Mouse (Mus musculus) embryonic facial prominence, embryonic 15.5 days (tissue): ENCODE measurements around the gene Calr3. TPM values are rescaled to one million over a fixed set of nuclear protein-coding genes. Genes with fewer than 3 reads are reported as not detected.
A peak's percentile ranks its signal among the peaks of the same experiment; 100 is the strongest.

Experiments
- ATAC-seq: fragments of 200-750 bp; cut with Nextera tagmentation; 2 replicates; pipeline ENCODE4 v1.8.0; 2017; ENCODE audit warnings: low read depth, moderate TSS enrichment; ENCODE audit not compliant: insufficient number of reproducible peaks, low FRiP score, low TSS enrichment
- H3K27ac ChIP-seq: fragments of 300-500 bp; sonication (generic); replicated peaks from 2 replicates; pipeline ENCODE4 v1.5.1; 2015; ENCODE audit warnings: mild to moderate bottlenecking, inconsistent platforms
- H3K27me3 ChIP-seq: fragments of 300-500 bp; sonication (generic); 2 replicates; pipeline ENCODE4 v1.6.1; 2015; ENCODE audit warnings: inconsistent platforms
- H3K36me3 ChIP-seq: fragments of 300-500 bp; sonication (generic); 2 replicates; pipeline ENCODE4 v1.6.1; 2015; ENCODE audit warnings: mild to moderate bottlenecking, inconsistent platforms
- H3K4me1 ChIP-seq: fragments of 300-500 bp; sonication (generic); 2 replicates; pipeline ENCODE4 v1.6.1; 2015; ENCODE audit warnings: inconsistent platforms
- H3K4me2 ChIP-seq: fragments of 300-500 bp; sonication (generic); replicated peaks from 2 replicates; pipeline ENCODE4 v1.6.1; 2015; ENCODE audit warnings: mild to moderate bottlenecking, inconsistent platforms
- H3K4me3 ChIP-seq: fragments of 300-500 bp; sonication (generic); replicated peaks from 2 replicates; pipeline ENCODE4 v1.5.1; 2015; ENCODE audit warnings: mild to moderate bottlenecking, inconsistent platforms
- H3K9ac ChIP-seq: fragments of 300-500 bp; sonication (generic); 2 replicates; pipeline ENCODE4 v1.6.1; 2015; ENCODE audit warnings: inconsistent platforms
- H3K9me3 ChIP-seq: fragments of 300-500 bp; sonication (generic); replicated peaks from 2 replicates; pipeline ENCODE4 v1.6.1; 2016; ENCODE audit warnings: inconsistent platforms
- WGBS: fragments of 180-500 bp; shearing (Covaris S2); methylation state at CpG from one replicate; pipeline ENCODE4 v1.1.7; 2015; 5-methylcytosine and 5-hydroxymethylcytosine counted together
- polyA plus RNA-seq: library from polyadenylated mRNA; unstranded; fragments of >200 nt; fragmentation: Nextera tagmentation; extraction: Ambion mirVana; gene quantifications from 2 replicates; pipeline ENCODE4 v1.2.1, GENCODE M21; 2015

Gene Calr3
- polyA plus RNA-seq = 1.0 and 1.2 TPM in 2 replicates

- Histone ChIP-seq H3K9me3 (no peaks in the 10 kb centered on the region), H3K4me3 (peak within 1 kb of the TSS; percentile 46), H3K9ac (peak within 1 kb of the TSS; percentile 66), H3K4me1 (peaks cover 11% of the 10 kb centered on the region; the same call in 1 of the 2 replicates), H3K27ac (no peak within 1 kb of the TSS; the same call in 1 of the 2 replicates), H3K4me2 (peak within 1 kb of the TSS; percentile 69), H3K36me3 (peaks cover 13% of the 10 kb centered on the region), H3K27me3 (no peaks in the 10 kb centered on the region)
- peak; percentile 98 for ATAC-seq
- WGBS = 5% methylated on average over 34 of the region's 34 CpGs
Observed at GRCm38 (mm10) chr8:72443338-72443993, at the start of gene Calr3, which contains the start of gene 1700030K09Rik. TSS of gene Calr3 (minus strand) at chr8:72443870. TSS of gene 1700030K09Rik (plus strand) at chr8:72443880.

- Histone ChIP-seq H3K4me3 (peak overlapping the region; percentile 98), H3K4me2 (peak overlapping the region; percentile 68), H3K36me3 (peaks cover 36% of the 10 kb centered on the region), H3K9ac (peak overlapping the region; percentile 37), H3K27ac (peak overlapping the region; percentile 69), H3K27me3 (no peaks in the 10 kb centered on the region), H3K9me3 (no peaks in the 10 kb centered on the region), H3K4me1 (peaks cover 32% of the 10 kb centered on the region)
- ATAC-seq = no peak
- 8% methylated on average over 8 of the region's 8 CpGs for WGBS
Observed at GRCm38 (mm10) chr8:72493381-72493780, 49.7 kb upstream of the Calr3 start.

- WGBS = under 1% methylated on average over 56 of the region's 56 CpGs
- no peaks in the 10 kb centered on the region for H3K9me3 ChIP-seq
- peak overlapping the region; percentile 87 for H3K9ac ChIP-seq
- H3K27me3 ChIP-seq = no peaks in the 10 kb centered on the region
- peak overlapping the region; percentile 81 for H3K27ac ChIP-seq
- peak; percentile 99 for ATAC-seq
- H3K4me2 ChIP-seq = peak overlapping the region; percentile 90
- peaks cover 32% of the 10 kb centered on the region for H3K4me1 ChIP-seq
- H3K36me3 ChIP-seq = peaks cover 44% of the 10 kb centered on the region
- H3K4me3 ChIP-seq = peak overlapping the region; percentile 98
Observed at GRCm38 (mm10) chr8:72492622-72493081, 49.0 kb upstream of the Calr3 start.

DNA sequence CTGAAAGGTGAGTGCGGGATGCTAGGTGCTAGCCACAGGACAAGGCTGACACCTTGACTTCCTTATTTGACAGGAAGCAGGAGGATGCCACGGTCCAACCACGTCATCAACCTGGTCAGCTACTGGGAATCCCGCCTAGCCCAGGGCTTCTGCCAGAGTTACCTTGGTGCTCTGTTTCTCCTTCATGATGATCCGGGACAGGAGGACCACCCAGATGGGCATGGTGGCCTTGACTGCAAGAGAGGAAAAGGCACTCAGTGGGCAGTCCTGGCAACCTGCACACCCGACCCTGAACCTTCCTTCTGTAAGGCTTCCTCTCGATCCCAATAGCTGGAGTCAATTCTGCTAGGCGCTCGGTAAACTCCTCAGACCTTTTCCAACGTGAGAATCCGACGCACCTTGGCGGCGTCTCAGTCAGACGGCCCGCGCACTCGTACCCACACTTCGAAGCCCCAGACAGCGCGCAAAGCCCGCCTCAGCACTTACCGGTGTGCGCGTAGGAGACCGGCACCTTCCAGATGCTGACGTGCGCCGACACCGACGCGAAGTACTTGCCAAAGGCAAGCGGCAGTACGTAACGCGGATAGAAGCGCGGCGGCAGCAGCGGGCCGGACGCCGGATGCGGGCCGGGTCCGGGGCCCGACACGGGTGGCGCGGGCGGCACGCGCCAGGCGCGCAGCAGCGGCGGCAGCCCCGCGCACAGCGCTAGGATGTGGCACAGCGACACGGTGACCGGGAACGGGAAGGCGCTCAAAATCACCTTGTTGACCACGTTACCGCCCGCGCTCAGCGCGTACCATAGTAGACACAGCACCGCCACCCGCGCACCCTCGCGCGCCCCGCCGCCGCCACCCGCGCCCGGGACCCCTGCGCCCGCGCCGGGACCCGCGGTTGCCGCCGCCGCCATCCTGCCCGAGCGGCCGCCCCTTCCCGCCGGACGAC, 48.3 kb upstream of the Calr3 start, which contains the start of gene Slc35e1:
Gene Slc35e1 (minus strand): TSS at position 935 of the 942 bp plus-strand sequence.
- peak; percentile 9 for ATAC-seq

GRCm38 (mm10) chr8:72491017-72491416, 47.3 kb upstream of the Calr3 start:
- Histone ChIP-seq H3K4me3 (peak overlapping the region; percentile 98), H3K9ac (no peak overlapping the region), H3K27me3 (no peaks in the 10 kb centered on the region), H3K36me3 (peaks cover 47% of the 10 kb centered on the region), H3K4me1 (peaks cover 32% of the 10 kb centered on the region), H3K9me3 (no peaks in the 10 kb centered on the region), H3K4me2 (peak overlapping the region; percentile 90), H3K27ac (no peak overlapping the region)
- ATAC-seq = no peak
- WGBS = 76% methylated on average over 2 of the region's 2 CpGs

More for the DNA sequence above, 48.3 kb upstream of the Calr3 start, which contains the start of gene Slc35e1:
- H3K36me3 ChIP-seq = peaks cover 49% of the 10 kb centered on the region
- peak within 1 kb of the TSS; percentile 87 for H3K9ac ChIP-seq
- H3K4me2 ChIP-seq = peak within 1 kb of the TSS; percentile 90
- H3K27me3 ChIP-seq = no peaks in the 10 kb centered on the region
- H3K4me1 ChIP-seq = peaks cover 32% of the 10 kb centered on the region
- WGBS = under 1% methylated on average over 84 of the region's 98 CpGs
- H3K27ac ChIP-seq = peak within 1 kb of the TSS; percentile 81
- H3K9me3 ChIP-seq = no peaks in the 10 kb centered on the region
- H3K4me3 ChIP-seq = peak within 1 kb of the TSS; percentile 98

DNA sequence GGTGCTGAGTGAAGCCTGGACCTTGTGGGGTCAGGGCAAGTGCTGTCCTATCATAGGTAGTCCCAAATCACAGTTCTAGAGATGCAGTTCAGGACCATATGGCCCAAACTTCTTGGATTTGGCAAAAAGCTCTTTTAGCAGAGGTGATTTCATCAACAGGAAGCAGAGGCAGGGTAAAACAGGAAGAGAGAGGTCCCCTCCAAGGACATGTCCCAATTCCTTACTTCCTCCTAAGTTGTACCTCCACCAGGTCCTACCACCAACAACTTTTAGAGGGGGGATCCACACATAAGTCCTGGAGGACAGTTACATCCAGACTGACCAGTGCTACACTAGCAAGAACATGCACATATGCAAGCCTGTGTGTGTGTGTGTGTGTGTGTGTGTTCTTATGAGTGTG, 43.3 kb upstream of the Calr3 start:
- ATAC-seq = no peak
- no peaks in the 10 kb centered on the region for H3K27me3 ChIP-seq
- no peaks in the 10 kb centered on the region for H3K9me3 ChIP-seq
- H3K36me3 ChIP-seq = peaks cover 70% of the 10 kb centered on the region
- no peak overlapping the region for H3K4me3 ChIP-seq
- H3K4me2 ChIP-seq = no peak overlapping the region
- no peak overlapping the region for H3K27ac ChIP-seq
- H3K4me1 ChIP-seq = peaks cover 26% of the 10 kb centered on the region
- H3K9ac ChIP-seq = no peak overlapping the region

- Histone ChIP-seq H3K4me3 (no peak overlapping the region), H3K9ac (no peak overlapping the region), H3K4me2 (no peak overlapping the region), H3K4me1 (peaks cover 14% of the 10 kb centered on the region), H3K27ac (no peak overlapping the region), H3K36me3 (peaks cover 80% of the 10 kb centered on the region), H3K27me3 (no peaks in the 10 kb centered on the region), H3K9me3 (no peaks in the 10 kb centered on the region)
- no peak for ATAC-seq
- WGBS = 77% methylated on average over 6 of the region's 6 CpGs
Observed at GRCm38 (mm10) chr8:72485456-72486199, 42.0 kb upstream of the Calr3 start.

- Histone ChIP-seq H3K27ac (peak within 1 kb of the TSS; percentile 94), H3K36me3 (peaks cover 28% of the 10 kb centered on the region), H3K4me3 (peak within 1 kb of the TSS; percentile 99), H3K9ac (peak within 1 kb of the TSS; percentile 82), H3K4me1 (peaks cover 15% of the 10 kb centered on the region), H3K4me2 (peak within 1 kb of the TSS; percentile 83), H3K27me3 (no peaks in the 10 kb centered on the region), H3K9me3 (no peaks in the 10 kb centered on the region)
- ATAC-seq = peak; percentile 95
- WGBS = under 1% methylated on average over 80 of the region's 80 CpGs
Observed at GRCm38 (mm10) chr8:72474826-72475546, 31.3 kb upstream of the Calr3 start, which contains the start of gene Cherp. TSS of gene Cherp (minus strand) at chr8:72475226.

DNA sequence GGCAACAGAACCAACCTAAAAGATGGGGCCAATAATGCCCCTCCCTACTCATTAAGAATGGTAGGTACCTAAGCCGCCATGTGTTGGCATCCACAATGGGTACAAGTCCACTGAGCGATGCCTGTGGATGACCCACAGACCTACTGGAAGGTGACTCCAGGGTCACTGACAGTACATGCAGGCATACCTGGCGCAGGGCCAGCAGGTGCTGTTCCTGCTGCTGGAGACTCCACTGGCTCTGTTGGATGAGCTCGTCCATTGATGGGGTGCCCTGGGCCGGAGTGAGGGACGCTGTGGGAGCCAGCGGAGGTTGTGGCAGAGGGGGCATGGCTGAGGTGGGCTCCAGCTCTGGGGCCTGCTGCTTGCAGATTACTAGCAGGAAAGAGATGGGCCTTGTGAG, 27.0 kb upstream of the Calr3 start:
- H3K9me3 ChIP-seq = no peaks in the 10 kb centered on the region
- no peak overlapping the region for H3K27ac ChIP-seq
- H3K27me3 ChIP-seq = no peaks in the 10 kb centered on the region
- no peak overlapping the region for H3K4me2 ChIP-seq
- no peak overlapping the region for H3K4me3 ChIP-seq
- WGBS = 93% methylated on average over 7 of the region's 7 CpGs
- peaks cover 8% of the 10 kb centered on the region for H3K4me1 ChIP-seq
- no peak for ATAC-seq
- H3K9ac ChIP-seq = no peak overlapping the region
- H3K36me3 ChIP-seq = peaks cover 70% of the 10 kb centered on the region

GRCm38 (mm10) chr8:72469984-72470383, 26.3 kb upstream of the Calr3 start:
- H3K36me3 ChIP-seq = peaks cover 77% of the 10 kb centered on the region
- 87% methylated on average over 8 of the region's 8 CpGs for whole genome bisulfite sequencing

More at GRCm38 (mm10) chr8:72469984-72470383, 26.3 kb upstream of the Calr3 start:
- H3K9me3 ChIP-seq = no peaks in the 10 kb centered on the region
- H3K4me3 ChIP-seq = no peak overlapping the region
- ATAC-seq = no peak
- H3K4me1 ChIP-seq = peaks cover 7% of the 10 kb centered on the region; the same call in 1 of the 2 replicates
- H3K27ac ChIP-seq = no peak overlapping the region
- H3K9ac ChIP-seq = no peak overlapping the region
- H3K27me3 ChIP-seq = no peaks in the 10 kb centered on the region
- no peak overlapping the region for H3K4me2 ChIP-seq
